Mouse (Mus musculus) left cerebral cortex, adult 8-10 months (tissue): ENCODE measurements around the gene Tmod3. TPM values are rescaled to one million over a fixed set of nuclear protein-coding genes. Genes with fewer than 3 reads are reported as not detected.
"Not testable (repeated sequence)": the region's sequence is repeated elsewhere in the genome, so short reads cannot be mapped to it uniquely, and the experiment has no call there.

Experiments
- DNase-seq, 2 experiments: peaks; one replicate each; pipeline ENCODE4 v3.0.0; 2022; ENCODE audit warnings: low spot score in 2 of 2
- total RNA-seq, 4 experiments: library from RNA; stranded (reverse); gene quantifications; 2 replicates each; pipeline ENCODE4 v1.2.4; 2022

Gene Tmod3
- total RNA-seq, 4 experiments from 2014 or later: 43.9 to 54.9 (median 50.5) TPM

DNA sequence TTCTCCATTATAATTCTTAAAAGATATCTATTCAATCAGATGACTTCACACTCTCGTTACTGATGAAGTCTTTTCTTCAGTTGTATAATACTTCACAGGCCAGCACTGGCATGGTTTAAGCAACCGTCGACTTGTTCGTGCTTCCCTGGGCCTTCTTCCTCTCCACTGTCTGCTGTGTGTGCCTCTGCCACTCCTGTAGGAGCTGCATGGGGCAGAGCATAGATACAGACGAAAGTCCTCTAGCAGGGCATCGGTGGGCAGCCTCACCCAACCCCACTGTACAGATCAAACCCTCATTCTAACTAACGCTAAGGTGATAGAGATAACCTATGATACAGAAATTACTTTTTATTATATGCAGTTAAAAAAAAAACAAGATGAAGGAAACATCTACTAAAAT lies 60.9 kb downstream of the Tmod3 start:
- DNase-seq: no peak

DNA sequence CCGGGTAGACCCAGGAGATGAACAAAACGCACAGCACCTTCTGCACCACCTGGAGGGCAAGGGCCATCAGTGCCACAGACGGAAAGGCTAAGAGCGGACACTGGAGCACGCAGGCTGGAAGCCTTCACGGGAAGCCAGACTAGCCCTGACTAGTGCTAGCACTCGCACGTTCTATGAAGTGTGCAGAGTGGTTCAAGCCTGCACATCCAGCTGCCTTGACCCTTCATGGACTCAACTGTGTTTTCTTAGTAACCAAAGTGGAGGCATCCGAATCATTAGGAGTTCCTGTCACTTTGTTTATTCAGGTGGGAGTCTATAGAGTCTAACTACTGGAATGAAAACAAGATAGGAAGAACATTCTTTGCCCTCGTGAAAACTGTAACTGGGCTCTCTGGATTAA lies 63.5 kb downstream of the Tmod3 start:
- DNase-seq: no peak

DNA sequence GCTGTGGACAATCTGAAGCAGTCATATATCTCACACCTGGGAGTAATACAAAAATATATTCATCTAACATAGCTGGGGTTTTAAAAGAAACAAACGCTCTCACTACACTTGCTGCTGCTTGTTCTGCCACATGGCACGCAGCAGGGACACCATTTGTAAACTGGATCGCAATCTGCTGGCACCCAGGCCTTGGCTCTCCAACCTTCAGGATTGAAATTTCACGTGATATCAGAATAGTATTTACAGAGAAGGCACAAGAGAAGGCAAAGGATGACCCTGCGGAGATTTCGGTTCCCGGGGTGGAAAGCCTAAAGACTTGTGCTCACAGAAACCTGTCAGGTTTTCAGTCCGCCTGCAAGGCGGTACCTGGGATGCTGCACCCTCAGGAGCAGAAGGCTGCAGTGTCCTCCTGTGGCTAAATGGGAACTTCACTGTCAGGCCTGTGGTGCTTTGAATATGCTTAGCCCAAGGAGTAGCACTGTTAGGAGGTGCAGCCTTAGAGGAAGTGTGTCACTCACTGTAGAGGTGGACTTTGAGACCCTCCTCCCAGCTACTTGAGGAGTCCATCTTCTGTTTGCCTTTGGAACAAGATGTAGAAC lies 65.0 kb downstream of the Tmod3 start:
- DNase-seq: no peak

GRCm38 (mm10) chr9:75488255-75488654 lies 71.2 kb downstream of the Tmod3 start:
- not testable (repeated sequence) for DNase-seq

DNA sequence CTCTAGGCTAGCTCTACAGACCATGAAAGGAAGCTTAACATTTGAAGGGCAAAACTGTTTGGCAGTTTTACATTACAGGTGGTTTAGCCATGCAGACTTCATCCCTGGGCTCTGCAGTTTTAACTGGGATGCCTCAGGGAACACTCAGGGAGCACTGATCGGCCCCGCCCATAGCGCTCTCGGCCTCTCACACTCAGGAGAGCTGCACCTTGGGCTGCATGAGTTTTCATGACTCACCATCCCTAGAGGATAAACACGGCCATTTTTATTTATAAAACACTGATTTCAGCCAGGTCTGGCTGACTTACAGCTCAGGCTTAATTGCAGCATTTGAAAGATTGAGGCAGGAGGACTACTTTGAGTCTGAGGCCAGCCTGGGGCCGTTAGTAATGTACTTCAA lies 74.2 kb downstream of the Tmod3 start:
- DNase-seq: no peak

- DNase-seq: peak in 1 of 2 experiments; percentile 32
These were observed 78.9 kb downstream of the Tmod3 start for GRCm38 (mm10) chr9:75480536-75481075.

GRCm38 (mm10) chr9:75479106-75479725 lies 80.2 kb downstream of the Tmod3 start:
- DNase-seq: peak in 1 of 2 experiments; percentile 49

DNA sequence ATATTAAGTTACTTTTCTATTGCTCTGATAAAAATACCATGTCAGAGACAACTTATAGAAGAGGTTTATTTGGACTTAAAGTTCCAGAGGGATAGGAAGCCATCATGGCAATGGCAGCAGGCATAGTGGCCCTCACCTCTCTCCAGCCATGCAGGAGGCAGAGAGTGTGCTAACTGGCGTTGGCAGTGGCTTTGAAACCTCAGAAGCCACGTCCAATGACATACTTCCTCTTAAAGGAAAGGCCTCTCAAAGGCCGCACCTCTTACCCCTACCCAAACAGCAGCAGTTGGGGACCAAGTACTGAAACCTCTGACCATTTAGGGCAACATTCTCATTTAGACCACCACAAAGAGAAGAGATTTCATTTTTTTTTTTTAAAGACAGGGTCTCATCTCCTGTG lies 82.2 kb downstream of the Tmod3 start:
- no peak for DNase-seq

- DNase-seq: no peak
These were observed 91.2 kb downstream of the Tmod3 start for GRCm38 (mm10) chr9:75468297-75468696.

GRCm38 (mm10) chr9:75467581-75467980 lies 91.9 kb downstream of the Tmod3 start:
- DNase-seq: no peak

- no peak for DNase-seq
These were observed 92.8 kb downstream of the Tmod3 start for GRCm38 (mm10) chr9:75466641-75467040.

DNA sequence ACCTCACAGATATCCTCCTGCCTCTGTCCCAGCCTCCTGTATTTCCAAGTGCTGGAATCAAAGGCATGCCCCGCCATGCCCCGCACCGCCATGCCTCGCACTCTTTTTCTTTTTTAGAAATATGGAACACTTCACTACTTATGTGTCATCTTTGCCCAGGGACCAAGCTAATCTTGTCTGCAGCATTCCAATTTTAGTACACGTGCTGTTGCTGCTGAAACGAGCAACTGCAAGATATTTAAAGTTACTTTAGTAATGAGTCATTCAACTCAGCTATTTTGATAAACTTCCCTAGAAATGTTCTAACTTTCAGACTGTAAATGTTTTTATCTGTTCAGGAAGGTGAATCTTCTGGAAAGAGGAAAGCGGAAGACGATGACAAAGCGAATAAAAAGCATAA lies 93.6 kb downstream of the Tmod3 start:
- DNase-seq: peak in 1 of 2 experiments; percentile 37

- no peak for DNase-seq
These were observed 96.3 kb downstream of the Tmod3 start for GRCm38 (mm10) chr9:75463050-75463660.

DNA sequence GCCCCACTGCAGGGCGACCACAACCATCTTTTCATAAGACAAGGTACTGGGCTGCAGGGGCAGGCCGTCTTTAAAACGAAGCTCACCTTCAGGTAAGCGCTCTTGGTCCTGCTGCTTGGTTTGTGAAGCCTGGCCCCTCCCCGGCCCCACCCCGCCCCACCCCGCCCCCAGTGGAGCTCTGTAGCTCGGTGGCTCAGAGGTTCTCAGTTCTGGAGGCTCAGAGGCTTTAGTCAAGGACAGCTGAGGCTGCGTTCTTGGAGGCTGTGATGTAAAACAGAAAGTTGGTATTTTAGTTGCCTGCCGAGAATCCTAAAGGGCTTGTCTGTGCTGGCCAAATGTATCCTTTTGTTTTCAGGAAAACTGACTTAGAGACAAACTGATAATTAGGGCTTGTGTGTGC lies 103.8 kb downstream of the Tmod3 start:
- DNase-seq: no peak

- DNase-seq: no peak
These were observed 105.5 kb downstream of the Tmod3 start for GRCm38 (mm10) chr9:75453994-75454393.

DNA sequence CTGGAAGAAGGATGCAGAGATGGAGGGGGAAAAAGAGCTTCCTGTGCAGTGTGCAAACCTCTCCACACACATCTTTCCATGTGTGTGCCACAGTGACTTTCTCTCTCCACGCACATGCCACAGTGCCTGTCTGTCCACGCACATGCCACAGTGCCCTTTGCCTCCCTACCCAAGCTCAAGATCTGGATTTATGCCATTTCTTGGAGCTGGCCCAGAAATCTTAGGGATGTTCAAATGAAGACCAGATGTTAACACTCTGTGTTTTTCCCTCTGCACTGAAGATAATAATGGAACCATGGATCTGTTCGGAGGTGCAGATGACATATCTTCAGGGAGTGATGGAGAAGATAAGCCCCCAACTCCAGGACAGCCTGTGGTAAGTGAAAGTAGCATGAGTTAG lies 111.4 kb downstream of the Tmod3 start:
- DNase-seq: no peak

Other genes starting within 250 kb of the Tmod3 start
- under 1 TPM in 1 of 4 experiments, not detected in 3; 0.53 TPM for gene Bcl2l10, start 211.9 kb downstream of the Tmod3 start, total RNA-seq
- gene Mapk6, start 149.7 kb downstream of the Tmod3 start, total RNA-seq: 10 to 100 TPM; 63.2 to 79.9 (median 65.4) TPM
- gene Leo1, start 118.1 kb downstream of the Tmod3 start, total RNA-seq: 10 to 100 TPM; 21.4 to 27.1 (median 24.0) TPM
- 100 to 1,000 TPM; 327 to 364 (median 350) TPM for gene Tmod2, start 51.7 kb upstream of the Tmod3 start, total RNA-seq
- 10 to 100 TPM; 50.8 to 57.7 (median 55.5) TPM for gene Lysmd2, start 66.1 kb upstream of the Tmod3 start, total RNA-seq
- 100 to 1,000 TPM; 280 to 302 (median 285) TPM for gene Scg3, start 124.4 kb upstream of the Tmod3 start, total RNA-seq
- 1 to 10 TPM; 1.2 to 1.7 (median 1.3) TPM for gene Bmp5, start 215.7 kb upstream of the Tmod3 start, total RNA-seq